Mouse (Mus musculus): ENCODE measurements at regions not wholly inside any gene's neighbourhood (a gene's known extent, or its start where the extent isn't known, plus 50 kb on each side); places are given as distances from the start of the nearest gene placed in this dataset.

DNA sequence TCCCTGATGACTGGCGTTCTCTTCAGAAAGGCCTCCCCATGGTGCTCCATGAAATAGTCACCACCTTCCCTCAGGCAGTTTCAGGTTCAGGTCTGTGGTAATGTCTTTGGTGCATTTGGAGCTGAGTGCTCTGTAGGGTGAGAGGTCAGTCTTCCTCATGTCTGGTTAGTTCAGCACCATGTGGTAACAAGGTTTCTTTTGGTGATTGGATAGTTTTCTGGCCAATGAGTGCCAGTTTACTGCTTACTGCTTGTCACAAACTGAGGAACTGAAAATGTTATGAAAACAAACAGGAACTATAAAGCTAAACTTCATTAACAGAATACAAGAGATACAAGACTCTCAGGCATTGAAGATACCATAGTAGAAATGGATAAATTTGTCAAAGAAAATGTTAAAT, 59.0 kb upstream of the Nlrp1b start:
- Histone ChIP-seq H3K9ac (ENCODE audit: control insufficient read depth, low read depth, low read length, poor library complexity, severe bottlenecking) (no peak overlapping the region), H3K27ac (ENCODE audit: control insufficient read depth, low read depth, low read length) (no peak overlapping the region), H3K36me3 (ENCODE audit: control insufficient read depth in 1 of 2, insufficient read depth in 2 of 2, low read length in 2 of 2) (no peaks in the 10 kb centered on the region), H3K4me1 (ENCODE audit: control insufficient read depth in 1 of 2, insufficient read depth in 2 of 2, low read length in 2 of 2) (no peaks in the 10 kb centered on the region), H3K9me3 (replicated peaks; ENCODE audit: insufficient read depth, low read length) (no peaks in the 10 kb centered on the region), H3K79me2 (ENCODE audit: control insufficient read depth, insufficient read depth, low read length, poor library complexity) (no peaks in the 10 kb centered on the region), H3K27me3 (ENCODE audit: control insufficient read depth in 1 of 2, insufficient read depth in 2 of 2, low read length in 2 of 2) (no peaks in the 10 kb centered on the region), H3K4me3 (ENCODE audit: control insufficient read depth in 1 of 2, insufficient read depth in 1 of 2, low read depth in 2 of 2, low read length in 2 of 2) (no peak overlapping the region)
- no peak for TF ChIP-seq TCF12 (IDR thresholded peaks at IDR 0.05; ENCODE audit: low read depth, low read length)
- TF ChIP-seq RCOR1 (IDR thresholded peaks at IDR 0.05; ENCODE audit: low read depth, low read length) = no peak
- TF ChIP-seq MEF2A (IDR thresholded peaks at IDR 0.05; ENCODE audit: extremely low read depth, insufficient replicate concordance, low read depth, low read length, poor library complexity, severe bottlenecking) = no peak
- no peak for TF ChIP-seq POLR2AphosphoS2 (IDR thresholded peaks at IDR 0.05; ENCODE audit: low read length)
- TF ChIP-seq ZKSCAN1 (IDR thresholded peaks at IDR 0.05; ENCODE audit: low read depth, low read length) = no peak
- TF ChIP-seq NRF1 (IDR thresholded peaks at IDR 0.05; ENCODE audit: insufficient read depth, low read depth, low read length, poor library complexity, severe bottlenecking) = no peak
- TF ChIP-seq GATA1 (IDR thresholded peaks at IDR 0.05; ENCODE audit: low read depth, low read length) = no peak
- no peak for TF ChIP-seq KAT2A (conservative IDR thresholded peaks at IDR 0.05; ENCODE audit: low read depth, low read length)
- DNase-seq (ENCODE audit: low read depth, low spot score) = no peak

- no peak for DNase-seq (ENCODE audit: low read depth, low spot score)
- Histone ChIP-seq H3K27me3 (ENCODE audit: control insufficient read depth in 1 of 2, insufficient read depth in 2 of 2, low read length in 2 of 2) (no peaks in the 10 kb centered on the region), H3K36me3 (ENCODE audit: control insufficient read depth in 1 of 2, insufficient read depth in 2 of 2, low read length in 2 of 2) (no peaks in the 10 kb centered on the region), H3K4me1 (ENCODE audit: control insufficient read depth in 1 of 2, insufficient read depth in 2 of 2, low read length in 2 of 2) (no peaks in the 10 kb centered on the region), H3K27ac (ENCODE audit: control insufficient read depth, low read depth, low read length) (no peak overlapping the region), H3K4me3 (ENCODE audit: control insufficient read depth in 1 of 2, insufficient read depth in 1 of 2, low read depth in 2 of 2, low read length in 2 of 2) (no peak overlapping the region), H3K9ac (ENCODE audit: control insufficient read depth, low read depth, low read length, poor library complexity, severe bottlenecking) (no peak overlapping the region), H3K9me3 (replicated peaks; ENCODE audit: insufficient read depth, low read length) (no peaks in the 10 kb centered on the region), H3K79me2 (ENCODE audit: control insufficient read depth, insufficient read depth, low read length, poor library complexity) (no peaks in the 10 kb centered on the region)
- TF ChIP-seq SIN3A (IDR thresholded peaks at IDR 0.05; ENCODE audit: low read length) = no peak
- no peak for TF ChIP-seq MAX (IDR thresholded peaks at IDR 0.05; ENCODE audit: low read length)
- no peak for TF ChIP-seq MYC (IDR thresholded peaks at IDR 0.05; ENCODE audit: low read depth, low read length)
- no peak for TF ChIP-seq USF1 (IDR thresholded peaks at IDR 0.05; ENCODE audit: low read depth, low read length)
Measured at GRCm38 (mm10) chr11:71299479-71299878, 68.9 kb upstream of the Nlrp1b start.

DNA sequence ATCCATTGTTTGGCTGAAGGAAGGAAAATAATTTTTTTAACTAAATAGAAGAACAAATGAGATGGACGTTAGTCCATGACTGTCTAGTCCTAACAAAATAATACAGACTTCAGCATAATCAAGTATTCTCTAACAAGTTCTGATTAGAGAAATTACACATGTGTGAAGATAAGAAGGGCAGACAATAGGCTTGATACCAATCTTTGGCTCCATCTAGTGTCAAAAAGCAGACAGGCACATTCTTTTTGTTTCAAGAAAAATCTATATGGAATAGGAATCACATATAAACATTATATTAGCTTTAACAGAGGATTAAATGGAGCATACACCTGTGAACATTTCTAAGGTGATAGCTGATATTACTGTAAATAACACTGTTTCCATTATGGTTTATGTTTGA, 92.9 kb upstream of the Nlrp1b start:
- H3K9me3 ChIP-seq (replicated peaks; ENCODE audit: insufficient read depth, low read length) = no peaks in the 10 kb centered on the region
- no peak overlapping the region for H3K27ac ChIP-seq (ENCODE audit: control insufficient read depth, low read depth, low read length)
- no peaks in the 10 kb centered on the region for H3K4me1 ChIP-seq (ENCODE audit: control insufficient read depth in 1 of 2, insufficient read depth in 2 of 2, low read length in 2 of 2)
- H3K4me3 ChIP-seq (ENCODE audit: control insufficient read depth in 1 of 2, insufficient read depth in 1 of 2, low read depth in 2 of 2, low read length in 2 of 2) = no peak overlapping the region
- H3K27me3 ChIP-seq (ENCODE audit: control insufficient read depth in 1 of 2, insufficient read depth in 2 of 2, low read length in 2 of 2) = no peaks in the 10 kb centered on the region
- DNase-seq (ENCODE audit: low read depth, low spot score) = no peak
- no peaks in the 10 kb centered on the region for H3K79me2 ChIP-seq (ENCODE audit: control insufficient read depth, insufficient read depth, low read length, poor library complexity)
- TF ChIP-seq RAD21 (IDR thresholded peaks at IDR 0.05; ENCODE audit: low read depth, low read length) = peak; percentile 13
- TF ChIP-seq SMC3 (IDR thresholded peaks at IDR 0.05; ENCODE audit: low read depth, low read length) = no peak
- no peaks in the 10 kb centered on the region for H3K36me3 ChIP-seq (ENCODE audit: control insufficient read depth in 1 of 2, insufficient read depth in 2 of 2, low read length in 2 of 2)
- H3K9ac ChIP-seq (ENCODE audit: control insufficient read depth, low read depth, low read length, poor library complexity, severe bottlenecking) = no peak overlapping the region
